Mouse (Mus musculus) activated CD4-positive, CD25-positive, alpha-beta regulatory T cell, adult 4 months (primary cell): ENCODE data around the gene Tbc1d30. TPM values are rescaled to one million over a fixed set of nuclear protein-coding genes. Genes with fewer than 3 reads are reported as not detected.
A peak's percentile ranks its signal among the peaks of the same experiment; 100 is the strongest.

Experiments used
- ATAC-seq: one replicate; pipeline ENCODE4 v1.8.0; 2017
- polyA plus RNA-seq, 2 experiments: library from polyadenylated mRNA; unstranded; fragments of 100-300 nt; shearing (Covaris generic); gene quantifications; one replicate each; pipeline ENCODE4 v1.2.1; 2017

Gene Tbc1d30
- polyA plus RNA-seq, 2 experiments from 2014 or later: 5.0 to 5.7 TPM

DNA sequence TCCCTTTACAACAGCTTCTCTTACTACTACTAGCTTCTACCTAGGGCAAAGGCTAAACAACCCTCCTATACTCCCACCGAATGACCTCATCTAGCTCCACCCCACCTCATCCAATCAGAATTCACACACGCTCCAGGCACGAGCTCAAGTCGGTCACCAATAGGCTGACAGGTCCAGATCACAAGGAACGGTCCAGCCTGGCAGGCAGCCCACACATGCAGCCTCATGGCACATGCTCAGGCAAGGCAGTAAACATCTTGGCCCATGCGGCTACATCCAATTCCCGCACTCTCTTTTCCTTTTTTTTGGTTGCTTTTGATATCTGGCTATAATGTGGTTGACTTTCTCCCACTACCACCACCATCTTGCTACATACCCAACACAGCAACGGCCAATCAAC lies 88.9 kb downstream of the Tbc1d30 start:
- no peak for ATAC-seq

GRCm38 (mm10) chr10:121261036-121261592 lies 90.0 kb downstream of the Tbc1d30 start:
- no peak for ATAC-seq

DNA sequence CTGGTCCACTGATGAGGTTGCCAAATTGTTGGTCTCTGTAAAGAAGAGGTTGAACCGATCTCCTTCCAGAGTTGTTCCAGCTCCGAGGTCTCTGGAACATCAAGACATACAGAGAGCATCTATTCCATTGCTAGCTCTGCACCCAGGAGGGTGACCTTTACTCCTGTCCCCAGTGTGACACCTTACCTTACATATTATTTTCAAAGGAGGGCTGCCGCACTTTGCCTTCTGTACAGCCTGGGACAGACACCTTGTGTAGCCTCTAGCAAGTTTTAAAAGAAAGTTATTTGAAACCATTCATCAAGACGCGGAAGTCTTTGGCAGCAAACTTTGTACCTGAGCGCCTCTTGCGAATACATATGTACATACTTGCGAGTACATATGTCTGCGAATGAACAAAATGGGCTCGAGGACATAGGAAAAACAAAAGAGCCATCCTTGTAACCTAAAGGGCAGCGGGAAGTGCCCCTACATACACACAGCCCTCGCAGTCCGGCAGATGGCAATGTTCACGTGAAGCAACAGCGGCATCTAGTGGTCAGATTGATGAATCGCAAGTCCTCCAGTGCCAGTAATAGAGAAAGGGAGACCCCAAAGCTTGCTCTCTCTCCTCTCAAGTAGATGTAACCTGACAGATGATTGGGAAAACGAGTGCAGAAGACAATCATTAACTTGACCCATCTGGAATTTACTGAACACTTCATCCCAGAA lies 94.8 kb downstream of the Tbc1d30 start:
- peak; percentile 64 for ATAC-seq

- ATAC-seq: no peak
Observed at GRCm38 (mm10) chr10:121255465-121255864, 95.6 kb downstream of the Tbc1d30 start.

DNA sequence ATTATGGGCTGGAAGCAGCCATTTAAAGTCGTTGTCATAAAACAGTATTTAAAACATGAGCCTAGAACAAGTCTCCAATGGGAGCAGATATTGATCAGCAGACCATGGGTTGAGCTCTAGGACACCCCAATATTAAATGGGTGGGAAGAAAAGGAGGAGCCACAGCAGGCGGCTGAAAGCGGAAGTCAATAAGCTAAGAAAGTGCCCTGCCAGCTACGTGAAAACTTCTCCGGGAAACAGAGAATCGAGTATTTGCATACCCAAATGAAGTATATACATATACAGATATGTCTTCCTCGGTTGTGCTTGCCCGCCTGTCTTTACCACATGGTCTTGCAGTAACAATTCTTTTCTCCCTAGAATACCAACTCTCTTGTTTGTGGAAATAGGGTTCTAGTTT lies 96.7 kb downstream of the Tbc1d30 start:
- ATAC-seq: no peak

DNA sequence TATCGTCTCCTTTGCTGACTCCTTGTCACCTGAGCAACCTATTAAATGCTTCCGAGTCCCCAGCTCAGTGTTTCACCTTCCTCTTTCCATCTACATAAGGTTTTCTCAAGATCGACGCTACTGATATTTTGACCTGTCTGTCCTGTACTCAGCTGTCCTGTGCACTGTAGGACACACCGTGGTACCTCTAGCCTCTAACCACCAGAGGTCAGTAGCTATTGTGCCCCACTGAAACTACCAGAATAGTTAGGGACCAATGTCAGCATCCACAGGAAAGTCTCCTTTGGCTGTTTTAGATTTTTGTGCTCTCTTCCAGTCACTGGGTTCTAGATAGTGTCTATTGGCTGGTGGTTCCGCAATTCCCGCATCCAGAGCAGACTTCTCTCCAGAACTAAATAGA lies 98.3 kb downstream of the Tbc1d30 start:
- no peak for ATAC-seq

DNA sequence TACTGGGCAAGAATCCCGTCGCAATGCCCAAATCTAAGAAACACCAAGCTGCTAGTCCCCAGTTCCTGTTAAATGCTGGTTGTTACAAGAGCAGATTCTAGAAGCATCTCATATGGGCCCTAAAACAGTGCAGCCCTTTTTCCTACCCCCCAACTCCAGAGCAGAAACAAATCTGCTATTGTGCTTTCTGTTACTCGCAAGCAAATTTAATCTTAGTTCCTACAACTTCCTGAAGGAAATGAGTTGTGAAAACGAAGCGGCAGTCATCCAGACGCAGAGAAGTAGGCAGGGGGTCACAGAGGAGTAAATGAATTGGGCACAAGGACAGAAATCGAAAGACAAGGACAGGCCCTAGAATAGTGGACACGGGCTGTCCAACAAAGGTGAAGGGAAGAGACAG lies 99.9 kb downstream of the Tbc1d30 start:
- ATAC-seq: no peak

- no peak for ATAC-seq
Observed at GRCm38 (mm10) chr10:121249820-121250219, 101.3 kb downstream of the Tbc1d30 start.

DNA sequence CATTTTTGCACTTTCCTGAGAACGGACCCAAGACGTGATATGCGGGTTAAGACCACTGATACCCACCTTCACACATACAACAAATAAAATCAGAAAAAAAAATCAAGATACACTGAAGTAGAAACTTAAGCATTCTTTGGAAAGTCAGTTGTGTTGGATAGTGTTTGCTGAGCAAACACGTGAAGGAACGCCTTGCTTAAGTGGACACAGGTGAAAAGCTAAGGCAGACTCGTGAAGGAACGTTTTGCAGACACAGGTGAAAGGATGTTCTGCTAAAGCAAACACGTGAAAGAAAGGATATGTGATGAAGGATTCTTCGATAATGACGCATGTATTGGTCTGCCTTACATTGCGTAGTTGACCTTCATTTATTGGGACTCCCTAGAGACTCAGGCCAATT lies 103.5 kb downstream of the Tbc1d30 start:
- no peak for ATAC-seq

- ATAC-seq: no peak
Observed at GRCm38 (mm10) chr10:121246971-121247370, 104.1 kb downstream of the Tbc1d30 start.

DNA sequence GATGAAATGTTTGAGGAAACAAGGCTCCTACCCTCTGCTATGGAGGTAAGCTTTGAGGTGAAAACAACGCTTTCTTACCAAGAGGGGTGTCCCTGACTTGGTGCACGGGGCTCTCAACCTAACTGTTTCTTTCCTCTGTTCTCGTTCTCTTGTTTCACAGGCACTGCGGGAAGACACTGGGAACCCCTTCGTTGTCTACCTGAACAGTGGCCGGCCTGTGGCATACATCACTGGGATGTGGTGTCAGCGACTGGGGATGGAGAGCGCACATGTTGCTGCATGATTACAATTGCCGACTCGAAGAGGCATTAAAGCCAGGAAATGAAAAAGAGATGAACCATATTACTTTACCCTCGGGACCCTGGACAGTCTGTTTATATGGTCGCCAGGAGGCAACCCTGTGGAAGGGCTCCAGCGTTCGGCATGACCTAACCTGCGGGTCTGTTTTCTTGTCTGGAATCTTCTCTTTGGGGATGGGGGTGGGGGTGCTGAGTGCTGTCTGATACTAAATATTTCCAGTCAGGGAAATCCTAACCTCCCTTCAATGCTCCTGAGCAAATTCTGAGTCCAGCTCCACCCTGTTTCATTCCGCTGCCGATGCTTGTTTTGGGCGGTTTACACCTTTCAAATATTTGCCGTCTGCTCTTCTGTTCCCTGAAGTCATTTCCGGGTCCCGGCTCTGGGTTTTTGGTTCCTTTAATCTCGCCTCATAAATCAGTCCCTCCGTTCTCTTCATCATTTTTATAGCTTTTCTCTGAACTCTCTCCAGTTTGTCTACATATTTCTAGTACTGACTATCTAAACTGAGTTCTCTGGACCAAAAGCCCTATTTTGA lies 107.5 kb downstream of the Tbc1d30 start:
- ATAC-seq: no peak

- ATAC-seq: no peak
Observed at GRCm38 (mm10) chr10:121242596-121242995, 108.5 kb downstream of the Tbc1d30 start.

DNA sequence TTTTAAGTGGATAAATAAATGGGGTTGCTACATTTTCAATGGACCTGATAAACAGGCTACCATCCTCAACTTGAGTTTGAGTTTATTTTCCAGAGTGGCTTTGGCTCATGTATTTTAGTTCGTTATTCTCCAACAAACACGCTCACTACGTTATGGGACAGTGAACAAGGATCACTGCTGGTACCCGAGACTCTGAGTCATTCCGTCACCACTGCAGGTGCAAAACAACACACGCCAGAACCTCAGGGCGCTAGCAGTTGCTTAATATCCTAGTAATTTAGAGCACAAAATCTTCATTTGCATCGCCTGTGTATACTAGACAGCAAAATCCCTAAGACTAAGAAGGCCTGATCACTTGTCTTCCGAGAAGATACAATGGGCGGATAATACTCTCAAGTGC lies 112.0 kb downstream of the Tbc1d30 start:
- no peak for ATAC-seq

DNA sequence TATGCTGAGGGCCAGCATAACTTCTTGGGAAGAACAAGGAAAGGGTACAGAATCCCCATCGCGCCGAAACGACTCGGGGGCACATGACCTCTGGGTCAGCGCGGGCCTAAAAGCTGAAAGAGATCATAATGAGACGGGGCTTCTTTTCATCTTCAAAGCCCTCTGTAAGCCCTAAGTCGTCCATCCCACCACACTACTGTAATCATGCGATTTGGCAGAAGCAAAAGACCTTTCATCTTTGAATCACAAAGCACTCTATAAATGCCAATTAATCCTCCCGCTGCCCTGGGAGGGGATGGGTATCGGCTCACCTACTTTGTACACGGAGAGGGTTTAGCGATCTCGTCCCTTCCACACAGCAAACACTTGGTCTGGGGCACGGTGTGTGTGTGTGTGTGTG lies 112.5 kb downstream of the Tbc1d30 start:
- no peak for ATAC-seq

- no peak for ATAC-seq
Observed at GRCm38 (mm10) chr10:121237377-121237776, 113.7 kb downstream of the Tbc1d30 start.

- ATAC-seq: no peak
Observed at GRCm38 (mm10) chr10:121235167-121235824, 115.8 kb downstream of the Tbc1d30 start.

- ATAC-seq: no peak
Observed at GRCm38 (mm10) chr10:121234476-121234875, 116.6 kb downstream of the Tbc1d30 start.

GRCm38 (mm10) chr10:121228422-121228953 lies 122.6 kb downstream of the Tbc1d30 start:
- ATAC-seq: no peak

- no peak for ATAC-seq
Observed at GRCm38 (mm10) chr10:121227988-121228409, 123.1 kb downstream of the Tbc1d30 start.

- ATAC-seq: no peak
Observed at GRCm38 (mm10) chr10:121227403-121227802, 123.7 kb downstream of the Tbc1d30 start.

DNA sequence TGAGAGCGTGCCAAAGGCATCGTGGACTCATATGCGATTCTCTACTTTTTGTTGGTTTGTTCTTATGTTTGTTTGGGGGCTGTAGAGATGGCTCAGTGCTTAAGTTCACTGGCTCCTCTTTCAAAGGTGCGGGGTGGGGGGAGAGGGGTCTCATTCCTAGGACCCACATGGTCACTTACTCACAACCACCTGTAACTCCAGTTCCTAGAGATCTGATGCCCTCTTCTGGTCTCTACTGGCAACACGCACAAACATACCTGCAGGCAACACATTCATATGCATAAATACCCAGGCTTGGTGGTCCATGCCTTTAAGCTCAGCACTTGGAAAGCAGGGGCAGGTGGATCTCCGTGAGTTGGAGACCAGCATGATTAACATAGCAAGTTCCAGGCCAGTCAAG lies 125.4 kb downstream of the Tbc1d30 start:
- no peak for ATAC-seq

- no peak for ATAC-seq
Observed at GRCm38 (mm10) chr10:121222881-121223280, 128.2 kb downstream of the Tbc1d30 start.

DNA sequence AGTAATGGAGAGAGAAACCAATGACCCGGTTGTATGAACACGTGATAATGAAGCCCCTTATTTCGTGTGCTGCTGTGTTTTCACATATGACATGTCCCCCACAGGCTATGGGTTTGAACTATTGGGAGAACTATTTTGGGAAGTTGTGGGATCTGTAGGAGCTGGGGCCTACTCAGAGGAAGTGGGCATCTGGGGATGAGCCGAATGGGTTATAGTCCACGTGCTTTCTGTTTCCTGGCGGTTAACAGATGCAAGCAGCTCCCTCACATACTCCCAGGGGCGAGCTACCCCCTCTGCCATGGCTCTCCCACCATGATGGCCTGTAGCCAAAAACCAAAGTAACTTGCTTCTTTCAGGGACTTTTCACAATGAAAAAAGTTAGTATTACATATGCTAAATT lies 132.5 kb downstream of the Tbc1d30 start:
- ATAC-seq: no peak
